Mouse (Mus musculus) heart, embryonic 13.5 days (tissue): Measurements from ENCODE around the gene Kcna6. TPM values are rescaled to one million over a fixed set of nuclear protein-coding genes. Genes with fewer than 3 reads are reported as not detected.

Source experiments
- ATAC-seq: fragments of 200-750 bp; cut with Nextera tagmentation; 2 replicates; pipeline ENCODE4 v1.8.0; 2017; ENCODE audit warnings: moderate TSS enrichment; ENCODE audit not compliant: insufficient number of reproducible peaks, low FRiP score, low TSS enrichment; ENCODE audit errors: extremely low read depth
- H3K27ac ChIP-seq: fragments of 300-500 bp; sonication (generic); replicated peaks from 2 replicates; pipeline ENCODE4 v1.5.1; 2015; ENCODE audit warnings: moderate library complexity, mild to moderate bottlenecking, inconsistent platforms
- H3K27me3 ChIP-seq: fragments of 300-500 bp; sonication (generic); replicated peaks from 2 replicates; pipeline ENCODE4 v1.6.1; 2015; ENCODE audit warnings: mild to moderate bottlenecking, inconsistent platforms
- H3K36me3 ChIP-seq: fragments of 300-500 bp; sonication (generic); 2 replicates; pipeline ENCODE4 v1.6.1; 2015; ENCODE audit warnings: mild to moderate bottlenecking, inconsistent platforms
- H3K4me1 ChIP-seq: fragments of 300-500 bp; sonication (generic); 2 replicates; pipeline ENCODE4 v1.6.1; 2015; ENCODE audit warnings: inconsistent platforms
- H3K4me2 ChIP-seq: fragments of 300-500 bp; sonication (generic); 2 replicates; pipeline ENCODE4 v1.6.1; 2015; ENCODE audit warnings: inconsistent platforms, mild to moderate bottlenecking, moderate library complexity
- H3K4me3 ChIP-seq: fragments of 300-500 bp; sonication (generic); 2 replicates; pipeline ENCODE4 v1.5.1; 2015; ENCODE audit warnings: moderate library complexity, mild to moderate bottlenecking, inconsistent platforms
- H3K9ac ChIP-seq: fragments of 300-500 bp; sonication (generic); 2 replicates; pipeline ENCODE4 v1.6.1; 2015; ENCODE audit warnings: inconsistent platforms, mild to moderate bottlenecking, moderate library complexity
- H3K9me3 ChIP-seq: fragments of 300-500 bp; sonication (generic); 2 replicates; pipeline ENCODE4 v1.6.1; 2016; ENCODE audit warnings: inconsistent platforms
- WGBS: fragments of 180-500 bp; shearing (Covaris S2); methylation state at CpG from one replicate; pipeline ENCODE4 v1.1.7; 2015; ENCODE audit warnings: mixed read lengths; 5-methylcytosine and 5-hydroxymethylcytosine counted together
- polyA plus RNA-seq: library from polyadenylated mRNA; unstranded; fragments of >200 nt; fragmentation: Nextera tagmentation; extraction: Ambion mirVana; gene quantifications from 2 replicates; pipeline ENCODE4 v1.2.1, GENCODE M21; 2015

Gene Kcna6
- polyA plus RNA-seq, 1 experiment from 2014 or later, result 1.4 TPM

- Histone ChIP-seq H3K36me3 (no peaks in the 10 kb centered on the region), H3K27ac (0 out of 2 replicates have a peak overlapping the region, but pooled peaks have one; percentile 15)
- 24% methylated on average over 7 of the region's 7 CpGs for WGBS
Measured at GRCm38 (mm10) chr6:126767610-126768532, 27.4 kb upstream of the Kcna6 start.

GRCm38 (mm10) chr6:126766552-126766951 is 26.1 kb upstream of the Kcna6 start:
- Histone ChIP-seq H3K9me3 (no peaks in the 10 kb centered on the region), H3K4me3 (no peak overlapping the region), H3K4me1 (peaks cover 34% of the 10 kb centered on the region), H3K27me3 (no peaks in the 10 kb centered on the region), H3K4me2 (no peak overlapping the region), H3K9ac (no peak overlapping the region), H3K36me3 (no peaks in the 10 kb centered on the region), H3K27ac (no peak overlapping the region)
- 52% methylated on average over 5 of the region's 5 CpGs for WGBS
- ATAC-seq, result no peak

More at GRCm38 (mm10) chr6:126767610-126768532, 27.4 kb upstream of the Kcna6 start:
- Histone ChIP-seq H3K9me3 (no peaks in the 10 kb centered on the region), H3K27me3 (0 out of 2 replicates have a peak, but pooled peaks cover 2% of the 10 kb centered on the region), H3K9ac (no peak overlapping the region), H3K4me2 (no peak overlapping the region), H3K4me3 (no peak overlapping the region), H3K4me1 (peaks cover 34% of the 10 kb centered on the region)
- no peak for ATAC-seq

- Histone ChIP-seq H3K4me3 (no peak overlapping the region), H3K9ac (no peak overlapping the region), H3K36me3 (no peaks in the 10 kb centered on the region), H3K4me2 (no peak overlapping the region), H3K27me3 (no peaks in the 10 kb centered on the region), H3K4me1 (peaks cover 30% of the 10 kb centered on the region), H3K27ac (no peak overlapping the region), H3K9me3 (no peaks in the 10 kb centered on the region)
- ATAC-seq, result no peak
- 64% methylated on average over 11 of the region's 11 CpGs for WGBS
Measured at GRCm38 (mm10) chr6:126764563-126765091, 24.2 kb upstream of the Kcna6 start.

GRCm38 (mm10) chr6:126761362-126761761 is 20.9 kb upstream of the Kcna6 start:
- H3K27ac ChIP-seq, result no peak overlapping the region
- ATAC-seq, result no peak
- no peaks in the 10 kb centered on the region for H3K36me3 ChIP-seq
- H3K9me3 ChIP-seq, result no peaks in the 10 kb centered on the region
- peaks cover 2% of the 10 kb centered on the region; the same call in 1 of the 2 replicates for H3K4me1 ChIP-seq
- 79% methylated on average over 4 of the region's 4 CpGs for WGBS
- no peak overlapping the region for H3K4me3 ChIP-seq
- H3K27me3 ChIP-seq, result no peaks in the 10 kb centered on the region
- H3K9ac ChIP-seq, result no peak overlapping the region
- H3K4me2 ChIP-seq, result no peak overlapping the region

DNA sequence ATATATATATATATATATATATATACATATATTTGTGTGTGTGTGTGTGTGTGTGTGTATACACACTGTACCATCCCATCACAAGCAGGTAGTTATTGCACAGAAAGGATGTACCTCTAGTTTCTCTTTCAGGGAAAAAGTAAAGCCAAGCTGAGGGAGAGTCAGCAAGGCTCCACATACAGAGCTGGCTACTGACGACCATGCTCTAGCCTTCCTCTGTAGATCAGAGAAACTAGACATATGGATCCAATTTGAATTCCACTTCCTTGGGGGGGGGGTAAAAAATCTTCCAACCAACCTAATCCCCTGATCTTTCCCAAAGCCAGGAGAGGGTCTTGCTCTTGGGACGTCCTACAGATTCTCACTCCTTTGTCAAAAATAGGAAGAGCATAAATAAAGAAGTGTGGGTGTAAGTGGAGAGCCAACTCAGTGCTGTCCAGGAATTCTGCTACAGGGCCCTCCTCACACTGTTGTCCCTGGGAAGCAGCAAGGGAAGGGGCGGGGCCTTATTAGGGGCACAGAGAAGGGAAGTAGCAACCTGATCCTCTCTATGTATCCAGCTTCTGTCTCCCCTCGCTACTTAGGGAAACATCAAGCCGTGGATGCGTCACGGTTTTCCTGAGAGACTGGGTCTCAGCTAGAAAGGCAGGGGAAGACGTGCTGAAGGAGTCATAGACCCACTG is 15.4 kb upstream of the Kcna6 start:
- WGBS, result 23% methylated on average over 8 of the region's 8 CpGs
- no peak for ATAC-seq
- Histone ChIP-seq H3K27ac (no peak overlapping the region), H3K4me1 (0 out of 2 replicates have a peak, but pooled peaks cover 8% of the 10 kb centered on the region), H3K27me3 (peaks cover 6% of the 10 kb centered on the region; the same call in 1 of the 2 replicates), H3K36me3 (no peaks in the 10 kb centered on the region), H3K4me3 (no peak overlapping the region), H3K9ac (no peak overlapping the region), H3K9me3 (no peaks in the 10 kb centered on the region), H3K4me2 (peak overlapping the region; percentile 30)

DNA sequence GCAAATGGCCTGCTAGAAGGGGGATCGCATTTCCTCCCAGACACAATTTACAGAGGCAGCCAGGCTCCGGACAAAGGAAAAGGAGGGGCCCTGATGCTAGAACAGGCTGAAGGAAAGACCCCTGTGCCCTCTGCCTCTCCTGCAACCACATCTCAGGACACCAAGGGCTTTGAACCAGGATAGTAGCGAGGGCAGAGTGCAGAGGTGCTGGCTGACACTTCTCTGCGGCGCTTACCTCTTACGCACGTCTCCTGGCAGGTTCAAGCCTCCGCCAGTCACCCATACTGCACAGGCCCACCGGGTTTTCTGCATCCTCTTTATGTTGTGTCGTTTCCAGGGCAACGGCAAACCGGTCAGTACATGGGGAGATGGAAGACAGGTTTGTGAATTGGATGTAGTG is 12.0 kb upstream of the Kcna6 start:
- Histone ChIP-seq H3K4me2 (no peak overlapping the region), H3K9ac (no peak overlapping the region), H3K36me3 (no peaks in the 10 kb centered on the region), H3K27ac (no peak overlapping the region), H3K9me3 (no peaks in the 10 kb centered on the region), H3K4me1 (0 out of 2 replicates have a peak, but pooled peaks cover 8% of the 10 kb centered on the region), H3K27me3 (peaks cover 6% of the 10 kb centered on the region; the same call in 1 of the 2 replicates), H3K4me3 (no peak overlapping the region)
- no peak for ATAC-seq
- WGBS, result 40% methylated on average over 12 of the region's 12 CpGs

- H3K4me1 ChIP-seq, result no peaks in the 10 kb centered on the region
- no peak overlapping the region for H3K4me3 ChIP-seq
- peaks cover 35% of the 10 kb centered on the region for H3K27me3 ChIP-seq
- no peak overlapping the region for H3K27ac ChIP-seq
- WGBS, result 21% methylated on average over 1 of the region's 1 CpGs
- H3K9ac ChIP-seq, result no peak overlapping the region
- H3K9me3 ChIP-seq, result no peaks in the 10 kb centered on the region
- no peak for ATAC-seq
- H3K36me3 ChIP-seq, result no peaks in the 10 kb centered on the region
- no peak overlapping the region for H3K4me2 ChIP-seq
Measured at GRCm38 (mm10) chr6:126745888-126746287, 5.4 kb upstream of the Kcna6 start.

DNA sequence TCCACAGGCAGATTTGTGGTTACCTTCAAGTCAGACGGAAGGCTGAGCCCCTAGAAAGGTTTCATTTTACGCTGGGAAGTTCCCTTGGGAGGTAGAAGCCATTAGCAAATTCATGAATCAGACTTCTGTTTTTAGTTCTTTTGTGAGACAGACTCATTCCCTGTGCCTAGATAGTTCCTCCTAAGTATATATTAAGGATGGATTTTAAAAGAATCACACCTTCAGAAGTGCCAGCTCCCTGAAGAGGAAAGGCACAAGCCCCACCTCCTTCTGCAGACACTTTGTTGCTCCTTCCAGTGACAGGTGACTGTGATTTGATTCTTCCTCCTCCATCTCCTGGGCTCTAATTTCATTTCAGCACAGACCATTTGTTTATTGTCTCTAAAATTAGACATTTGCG is 2.1 kb upstream of the Kcna6 start:
- WGBS, result 62% methylated on average over 3 of the region's 3 CpGs
- Histone ChIP-seq H3K27me3 (peaks cover 68% of the 10 kb centered on the region), H3K4me2 (no peak overlapping the region), H3K9ac (no peak overlapping the region), H3K4me3 (no peak overlapping the region), H3K9me3 (no peaks in the 10 kb centered on the region), H3K27ac (no peak overlapping the region), H3K36me3 (no peaks in the 10 kb centered on the region), H3K4me1 (peaks cover 18% of the 10 kb centered on the region)
- no peak for ATAC-seq

- Histone ChIP-seq H3K27ac (no peak overlapping the region), H3K4me3 (peak overlapping the region; percentile 59), H3K27me3 (peaks cover 94% of the 10 kb centered on the region), H3K36me3 (no peaks in the 10 kb centered on the region), H3K9me3 (no peaks in the 10 kb centered on the region), H3K4me2 (peak overlapping the region; percentile 90), H3K4me1 (peaks cover 18% of the 10 kb centered on the region), H3K9ac (peak overlapping the region; percentile 71)
- WGBS, result 2% methylated on average over 67 of the region's 67 CpGs
- ATAC-seq, result no peak
Measured at GRCm38 (mm10) chr6:126739326-126740210, 906 bp downstream of the Kcna6 start.

GRCm38 (mm10) chr6:126736996-126737395 is 3.5 kb downstream of the Kcna6 start:
- ATAC-seq, result no peak
- Histone ChIP-seq H3K27ac (no peak overlapping the region), H3K36me3 (no peaks in the 10 kb centered on the region), H3K9ac (no peak overlapping the region), H3K27me3 (peaks cover 80% of the 10 kb centered on the region), H3K4me3 (no peak overlapping the region), H3K4me1 (peaks cover 18% of the 10 kb centered on the region), H3K4me2 (no peak overlapping the region), H3K9me3 (no peaks in the 10 kb centered on the region)
- WGBS, result 57% methylated on average over 4 of the region's 4 CpGs
